Mouse (Mus musculus) olfactory bulb, adult 2 months (tissue): ENCODE results near the gene Cald1. TPM values are rescaled to one million over a fixed set of nuclear protein-coding genes. Genes with fewer than 3 reads are reported as not detected.

ENCODE experiments used
- H3K27ac ChIP-seq: fragments of 200-500 bp; 2 replicates; pipeline ENCODE4 v1.5.1; 2012; ENCODE audit warnings: low read depth, low read length; ENCODE audit not compliant: insufficient read depth
- H3K4me1 ChIP-seq: fragments of 200-500 bp; 2 replicates; pipeline ENCODE4 v1.6.1; 2012; ENCODE audit warnings: low read length; ENCODE audit not compliant: control insufficient read depth, insufficient read depth
- H3K4me3 ChIP-seq: fragments of 200-500 bp; 2 replicates; pipeline ENCODE4 v1.5.1; 2012; ENCODE audit warnings: mild to moderate bottlenecking, low read depth, low read length, moderate library complexity; ENCODE audit not compliant: insufficient read depth
- CTCF ChIP-seq: fragments of 200-500 bp; IDR thresholded peaks from 2 replicates; pipeline ENCODE4 v1.5.1; 2012; ENCODE audit warnings: low read depth, mild to moderate bottlenecking, low read length, moderate library complexity; ENCODE audit not compliant: insufficient read depth
- POLR2A ChIP-seq: fragments of 200-500 bp; IDR thresholded peaks from 2 replicates; pipeline ENCODE4 v1.6.1; 2012; ENCODE audit warnings: mild to moderate bottlenecking, low read depth, low read length, moderate library complexity; ENCODE audit not compliant: insufficient read depth
- WGBS: fragments of 180-500 bp; shearing (Covaris S2); methylation state at CpG from one replicate; pipeline ENCODE4 v1.1.7; 2018; 5-methylcytosine and 5-hydroxymethylcytosine counted together
- polyA plus RNA-seq: library from polyadenylated mRNA; stranded (reverse); fragments of >200 nt; gene quantifications from 2 replicates; pipeline ENCODE4 v1.2.4, GENCODE M21; 2012; ENCODE audit warnings: low replicate concordance; ENCODE audit not compliant: missing spikeins, insufficient read depth, insufficient read length

Cald1 gene
- polyA plus RNA-seq, 1 experiment, result not detected

DNA sequence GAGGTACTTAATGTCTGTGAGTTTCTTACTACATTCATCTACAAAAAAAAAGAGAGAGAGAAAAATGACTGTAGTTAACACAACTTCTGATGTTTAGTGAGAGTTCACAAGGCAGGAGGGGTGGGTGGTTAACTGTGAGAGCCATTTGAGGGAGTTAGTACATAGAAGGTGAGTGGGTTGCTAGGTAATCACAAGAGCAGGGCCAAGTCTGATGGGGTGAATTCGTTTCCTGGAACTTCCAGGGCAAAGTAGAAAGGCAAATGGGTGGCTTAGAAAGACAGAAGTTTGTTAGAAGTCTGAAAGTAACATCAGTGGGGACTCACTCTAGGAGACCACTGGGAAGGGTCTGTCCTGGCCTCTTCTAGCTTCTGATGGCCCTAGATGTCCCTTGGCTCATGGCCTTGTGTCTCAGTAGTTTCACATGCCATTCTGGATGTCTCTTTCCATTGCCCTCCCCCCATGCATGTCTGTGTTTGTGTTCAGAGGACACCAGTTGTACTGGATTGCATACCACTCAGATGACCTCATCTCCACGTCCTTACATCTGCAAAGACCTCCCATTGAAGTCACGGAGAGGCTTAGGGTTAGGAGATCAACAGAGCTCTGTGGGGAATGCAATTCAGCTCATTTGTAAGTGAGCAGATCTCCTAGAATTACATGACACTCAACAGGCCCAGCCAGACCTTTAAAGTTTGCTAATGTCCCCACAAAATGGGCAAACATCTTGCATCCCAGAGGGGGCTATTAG, 118.8 kb downstream of the Cald1 start:
- 69% methylated on average over 3 of the region's 3 CpGs for WGBS
- TF ChIP-seq CTCF (no peak), POLR2A (no peak)
- Histone ChIP-seq H3K4me3 (no peak overlapping the region), H3K4me1 (0 out of 2 replicates have a peak, but pooled peaks cover 2% of the 10 kb centered on the region), H3K27ac (no peak overlapping the region)

DNA sequence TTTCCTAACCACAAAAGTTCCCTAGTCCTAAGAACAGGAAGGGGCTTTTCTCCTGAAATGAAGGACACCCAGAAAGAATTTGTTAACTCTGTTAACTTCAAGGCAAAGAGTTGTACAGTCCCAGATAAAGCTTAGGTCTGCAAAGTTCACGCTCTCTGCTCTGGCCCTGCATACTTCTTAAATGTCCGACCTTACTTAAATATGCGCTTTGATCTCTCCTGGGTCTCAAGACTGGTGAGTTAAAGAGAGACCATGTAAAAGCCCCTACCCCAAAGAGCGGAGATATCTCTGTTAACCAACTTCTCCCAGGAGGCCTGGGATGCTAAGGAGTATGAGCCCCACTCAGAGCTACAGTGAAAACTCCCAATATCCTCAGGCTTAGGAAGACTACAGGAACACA, 119.4 kb downstream of the Cald1 start:
- TF ChIP-seq POLR2A (no peak), CTCF (no peak)
- whole genome bisulfite sequencing, result 91% methylated on average over 4 of the region's 4 CpGs
- 0 out of 2 replicates have a peak, but pooled peaks cover 2% of the 10 kb centered on the region for H3K4me1 ChIP-seq
- H3K4me3 ChIP-seq, result no peak overlapping the region
- no peak overlapping the region for H3K27ac ChIP-seq

DNA sequence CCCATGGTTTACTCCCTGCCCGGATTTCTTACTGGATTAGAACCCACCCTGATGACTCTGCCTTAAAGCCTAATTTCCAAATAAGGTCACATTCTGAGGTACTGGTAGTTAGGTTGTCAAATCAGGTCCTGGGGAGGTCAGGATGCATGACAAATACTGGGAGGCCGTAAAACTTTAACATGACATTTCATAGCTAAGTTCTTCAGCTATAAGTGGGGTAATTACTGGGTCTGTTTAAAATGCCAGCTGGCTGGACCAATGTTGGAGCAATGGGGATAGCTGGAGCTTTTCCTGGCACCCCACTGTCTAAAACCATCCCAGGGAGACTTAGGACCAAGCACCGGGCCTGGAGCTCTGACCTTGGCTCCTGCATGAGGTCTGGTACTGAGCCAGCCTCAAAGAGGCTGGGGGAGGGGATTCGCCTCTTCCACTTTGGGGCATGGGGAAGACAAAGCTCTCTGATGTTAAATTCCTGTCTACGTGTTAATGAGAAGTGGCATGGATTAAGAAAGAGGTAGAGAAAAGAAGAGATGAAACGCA, 120.9 kb downstream of the Cald1 start:
- Histone ChIP-seq H3K27ac (no peak overlapping the region), H3K4me1 (0 out of 2 replicates have a peak, but pooled peaks cover 2% of the 10 kb centered on the region), H3K4me3 (no peak overlapping the region)
- 70% methylated on average over 6 of the region's 6 CpGs for WGBS
- no peak for TF ChIP-seq POLR2A
- no peak for TF ChIP-seq CTCF

DNA sequence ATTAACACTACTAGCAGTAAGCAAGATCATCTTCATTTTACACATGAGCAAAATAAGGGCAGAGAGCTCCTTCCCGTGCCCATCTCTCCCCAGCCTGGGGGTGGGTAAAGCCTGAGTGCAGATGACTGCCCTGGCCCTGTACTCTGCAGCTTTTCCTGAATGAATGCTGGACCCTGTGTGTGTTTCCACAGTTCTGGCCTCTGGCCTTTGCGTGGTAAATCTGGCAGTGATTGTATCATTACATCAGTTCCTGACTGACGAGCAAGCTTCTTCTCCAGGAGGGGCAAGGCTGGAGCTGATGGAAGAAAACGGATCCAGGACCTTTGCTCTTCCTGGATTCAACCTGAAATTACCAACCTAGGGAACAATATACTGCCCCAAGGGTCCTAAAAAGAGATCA, 122.1 kb downstream of the Cald1 start:
- no peak for TF ChIP-seq CTCF
- TF ChIP-seq POLR2A, result no peak
- WGBS, result 88% methylated on average over 4 of the region's 4 CpGs
- Histone ChIP-seq H3K27ac (no peak overlapping the region), H3K4me3 (no peak overlapping the region), H3K4me1 (0 out of 2 replicates have a peak, but pooled peaks cover 2% of the 10 kb centered on the region)

DNA sequence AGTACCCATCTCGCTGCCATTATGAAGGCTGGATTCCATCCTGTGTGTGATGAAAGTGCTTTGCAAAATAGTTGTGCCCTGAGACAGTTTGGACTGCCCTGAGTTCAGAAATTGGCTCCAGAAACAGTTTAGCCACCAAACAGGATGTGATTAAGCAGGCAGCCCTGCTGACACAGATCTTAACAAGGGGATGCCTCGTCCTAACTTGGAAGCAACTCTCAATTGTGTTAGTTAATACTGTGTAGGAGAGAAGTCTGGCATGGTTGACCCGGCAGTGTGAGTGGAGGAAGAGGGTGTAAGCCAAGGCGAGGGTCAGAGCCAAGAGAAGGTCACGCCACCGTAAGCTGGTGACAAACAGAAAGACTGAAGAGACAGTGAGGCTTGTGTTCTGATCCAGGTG, 123.4 kb downstream of the Cald1 start:
- Histone ChIP-seq H3K4me1 (0 out of 2 replicates have a peak, but pooled peaks cover 2% of the 10 kb centered on the region), H3K27ac (no peak overlapping the region), H3K4me3 (no peak overlapping the region)
- TF ChIP-seq POLR2A (no peak), CTCF (no peak)
- WGBS, result 68% methylated on average over 6 of the region's 6 CpGs

DNA sequence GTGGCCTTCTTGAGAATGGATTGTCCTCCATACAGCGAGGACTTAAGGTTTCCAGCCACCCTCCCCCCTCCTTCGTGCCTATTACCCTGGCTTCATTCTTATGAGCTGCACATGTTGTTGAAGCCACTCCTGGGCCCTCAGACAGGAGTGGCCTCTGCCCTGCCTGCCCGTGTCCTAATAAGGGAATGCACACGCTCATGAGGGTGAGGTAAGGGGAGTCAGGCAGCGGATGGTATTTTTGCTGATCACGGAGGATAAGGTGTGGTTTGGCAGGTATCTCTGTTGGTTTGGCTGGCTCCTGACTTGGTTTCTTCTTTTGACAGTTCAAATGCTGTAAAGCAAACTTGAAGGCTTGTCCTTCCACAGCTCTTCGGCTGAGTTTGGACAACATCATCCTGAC, 124.4 kb downstream of the Cald1 start:
- 88% methylated on average over 7 of the region's 7 CpGs for WGBS
- Histone ChIP-seq H3K4me1 (0 out of 2 replicates have a peak, but pooled peaks cover 2% of the 10 kb centered on the region), H3K27ac (no peak overlapping the region), H3K4me3 (no peak overlapping the region)
- TF ChIP-seq CTCF, result no peak
- no peak for TF ChIP-seq POLR2A

DNA sequence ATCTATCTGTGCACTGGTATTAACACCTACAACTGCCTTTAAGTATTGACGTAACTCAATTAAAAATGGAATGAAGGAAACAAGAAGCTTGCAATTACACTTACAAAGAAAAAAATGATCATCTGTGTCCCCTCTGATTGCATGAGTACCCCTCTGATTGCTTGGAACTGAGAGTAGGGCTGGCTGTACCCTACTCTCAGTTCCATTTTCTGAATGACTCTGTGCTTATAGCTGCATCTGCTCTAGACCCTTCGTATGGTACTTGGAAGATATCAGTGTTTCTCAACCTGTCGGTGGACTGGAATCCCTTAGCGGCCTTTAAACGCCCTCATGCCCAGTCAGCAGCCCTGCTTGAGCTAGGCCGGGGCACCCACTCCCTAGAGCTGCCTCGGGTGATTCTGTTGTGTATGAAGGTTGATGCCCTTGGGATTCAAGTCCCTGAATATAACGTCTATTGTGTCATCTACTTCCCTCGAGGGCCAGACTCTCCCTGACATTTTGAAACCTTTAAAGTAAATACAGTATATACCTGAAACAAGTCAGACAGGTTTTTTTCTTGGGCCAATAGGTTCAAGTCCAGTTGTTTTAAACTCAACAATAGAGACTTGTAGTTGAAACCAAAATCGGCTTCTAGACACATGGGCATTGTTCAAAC, 125.1 kb downstream of the Cald1 start:
- TF ChIP-seq CTCF (no peak), POLR2A (no peak)
- 0 out of 2 replicates have a peak, but pooled peaks cover 2% of the 10 kb centered on the region for H3K4me1 ChIP-seq
- H3K4me3 ChIP-seq, result no peak overlapping the region
- 93% methylated on average over 10 of the region's 10 CpGs for WGBS
- H3K27ac ChIP-seq, result no peak overlapping the region

DNA sequence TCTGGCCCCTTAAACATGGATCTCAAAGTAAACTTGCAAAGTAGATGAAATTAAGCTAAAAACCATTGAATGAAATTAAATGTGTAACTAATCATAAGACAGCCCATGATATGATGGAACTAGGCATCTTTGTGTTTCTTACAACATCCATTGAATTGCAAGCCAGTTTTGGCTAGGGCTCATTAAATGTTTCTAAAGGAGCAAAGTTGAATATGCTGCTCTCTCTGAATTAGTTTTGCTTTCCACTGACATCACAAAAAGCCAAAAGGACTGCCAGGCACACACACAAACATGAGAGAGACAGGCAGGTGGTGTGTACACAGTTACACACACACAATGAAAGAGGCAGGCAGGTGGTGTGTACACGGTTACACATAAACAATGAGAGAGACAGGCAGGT, 127.4 kb downstream of the Cald1 start:
- Histone ChIP-seq H3K4me3 (no peak overlapping the region), H3K27ac (no peak overlapping the region), H3K4me1 (peaks cover 4% of the 10 kb centered on the region; the same call in 1 of the 2 replicates)
- 59% methylated on average over 1 of the region's 1 CpGs for WGBS
- TF ChIP-seq CTCF (no peak), POLR2A (no peak)

DNA sequence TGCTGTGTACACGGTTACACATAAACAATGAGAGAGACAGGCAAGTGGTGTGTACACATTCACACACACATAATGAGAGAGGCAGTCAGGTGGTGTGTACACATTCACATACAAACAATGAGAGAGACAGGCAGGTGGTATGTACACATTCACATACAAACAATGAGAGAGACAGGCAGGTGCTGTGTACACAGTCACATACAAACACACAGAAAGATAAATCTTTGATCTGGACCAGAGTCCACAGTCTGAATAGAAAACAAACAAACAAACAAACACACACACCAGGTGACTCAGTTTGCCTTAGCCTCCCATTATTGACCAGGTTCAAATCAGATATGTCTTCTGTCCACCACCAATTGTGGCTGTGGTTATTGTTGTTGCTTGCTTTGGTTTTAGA, 127.8 kb downstream of the Cald1 start:
- H3K27ac ChIP-seq, result no peak overlapping the region
- TF ChIP-seq POLR2A, result no peak
- no peak for TF ChIP-seq CTCF
- H3K4me3 ChIP-seq, result no peak overlapping the region
- peaks cover 4% of the 10 kb centered on the region; the same call in 1 of the 2 replicates for H3K4me1 ChIP-seq
- 62% methylated on average over 1 of the region's 1 CpGs for WGBS
